Mouse (Mus musculus) lung, postnatal 14 days (tissue): ENCODE results near the gene Arid3b.
A peak's percentile ranks its signal among the peaks of the same experiment; 100 is the strongest.

Experiments
- DNase-seq: peaks from one replicate; pipeline ENCODE4 v3.0.0; 2021

The Arid3b gene

GRCm38 (mm10) chr9:57775026-57775425 lies 61.6 kb downstream of the Arid3b start:
- DNase-seq = no peak

- no peak for DNase-seq
These were observed 62.4 kb downstream of the Arid3b start for GRCm38 (mm10) chr9:57774168-57774567.

- no peak for DNase-seq
These were observed 62.8 kb downstream of the Arid3b start for GRCm38 (mm10) chr9:57773754-57774153.

- DNase-seq = no peak
These were observed 65.8 kb downstream of the Arid3b start for GRCm38 (mm10) chr9:57770836-57771235.

- no peak for DNase-seq
These were observed 66.4 kb downstream of the Arid3b start for GRCm38 (mm10) chr9:57770214-57770613.

- DNase-seq = no peak
These were observed 67.0 kb downstream of the Arid3b start for GRCm38 (mm10) chr9:57769539-57770069.

- DNase-seq = no peak
These were observed 69.4 kb downstream of the Arid3b start for GRCm38 (mm10) chr9:57767231-57767630.

- DNase-seq = no peak
These were observed 70.2 kb downstream of the Arid3b start for GRCm38 (mm10) chr9:57766431-57766830.

GRCm38 (mm10) chr9:57765364-57766351 lies 70.9 kb downstream of the Arid3b start, which contains the start of gene Clk3:
TSS of gene Clk3 (minus strand) at chr9:57765860.
- peak; percentile 78 for DNase-seq

GRCm38 (mm10) chr9:57764974-57765363 lies 71.6 kb downstream of the Arid3b start:
- DNase-seq = peak; percentile 96

- DNase-seq = peak; percentile 71
These were observed 72.2 kb downstream of the Arid3b start for GRCm38 (mm10) chr9:57764147-57764973.

- DNase-seq = peak; percentile 60
These were observed 74.0 kb downstream of the Arid3b start for GRCm38 (mm10) chr9:57762563-57762991.

- DNase-seq = no peak
These were observed 74.7 kb downstream of the Arid3b start for GRCm38 (mm10) chr9:57761563-57762551.

GRCm38 (mm10) chr9:57760416-57761146 lies 76.0 kb downstream of the Arid3b start:
- no peak for DNase-seq

GRCm38 (mm10) chr9:57759289-57759688 lies 77.3 kb downstream of the Arid3b start:
- peak; percentile 82 for DNase-seq

GRCm38 (mm10) chr9:57758528-57758927 lies 78.1 kb downstream of the Arid3b start:
- DNase-seq = no peak

GRCm38 (mm10) chr9:57757578-57757977 lies 79.0 kb downstream of the Arid3b start:
- no peak for DNase-seq

GRCm38 (mm10) chr9:57750901-57751300 lies 85.7 kb downstream of the Arid3b start:
- DNase-seq = no peak

GRCm38 (mm10) chr9:57748831-57749230 lies 87.8 kb downstream of the Arid3b start:
- DNase-seq = no peak

- no peak for DNase-seq
These were observed 88.5 kb downstream of the Arid3b start for GRCm38 (mm10) chr9:57748137-57748536.

- DNase-seq = no peak
These were observed 89.5 kb downstream of the Arid3b start for GRCm38 (mm10) chr9:57747067-57747466.
